Mouse (Mus musculus) E14TG2a.4 (cell line): Measurements from ENCODE around the gene Gm49405.

Source experiments
- H3K27me3 ChIP-seq: 2 replicates; pipeline ENCODE4 v1.6.1; 2014; ENCODE audit warnings: low read length, control low read depth; ENCODE audit not compliant: insufficient read depth
- H3K36me3 ChIP-seq: 2 replicates; pipeline ENCODE4 v1.6.1; 2014; ENCODE audit warnings: low read length, control low read depth; ENCODE audit not compliant: insufficient read depth
- H3K4me1 ChIP-seq: replicated peaks from 2 replicates; pipeline ENCODE4 v1.6.1; 2014; ENCODE audit warnings: low read depth, low read length, control low read depth
- H3K4me3 ChIP-seq: replicated peaks from 2 replicates; pipeline ENCODE4 v1.5.1; 2014; ENCODE audit warnings: mild to moderate bottlenecking, low read length
- H3K9me3 ChIP-seq: 2 replicates; pipeline ENCODE4 v1.6.1; 2014; ENCODE audit warnings: low read length, control low read depth
- CTCF ChIP-seq: conservative IDR thresholded peaks from 2 replicates; pipeline ENCODE4 v1.5.1; 2014; ENCODE audit warnings: low read length
- NANOG ChIP-seq: IDR thresholded peaks from 2 replicates; pipeline ENCODE4 v1.6.1; 2014; ENCODE audit warnings: borderline replicate concordance, low read length, mixed read lengths
- POU5F1 ChIP-seq: IDR thresholded peaks from 2 replicates; pipeline ENCODE4 v1.6.1; 2014; ENCODE audit warnings: low read length, borderline replicate concordance

Gene Gm49405

DNA sequence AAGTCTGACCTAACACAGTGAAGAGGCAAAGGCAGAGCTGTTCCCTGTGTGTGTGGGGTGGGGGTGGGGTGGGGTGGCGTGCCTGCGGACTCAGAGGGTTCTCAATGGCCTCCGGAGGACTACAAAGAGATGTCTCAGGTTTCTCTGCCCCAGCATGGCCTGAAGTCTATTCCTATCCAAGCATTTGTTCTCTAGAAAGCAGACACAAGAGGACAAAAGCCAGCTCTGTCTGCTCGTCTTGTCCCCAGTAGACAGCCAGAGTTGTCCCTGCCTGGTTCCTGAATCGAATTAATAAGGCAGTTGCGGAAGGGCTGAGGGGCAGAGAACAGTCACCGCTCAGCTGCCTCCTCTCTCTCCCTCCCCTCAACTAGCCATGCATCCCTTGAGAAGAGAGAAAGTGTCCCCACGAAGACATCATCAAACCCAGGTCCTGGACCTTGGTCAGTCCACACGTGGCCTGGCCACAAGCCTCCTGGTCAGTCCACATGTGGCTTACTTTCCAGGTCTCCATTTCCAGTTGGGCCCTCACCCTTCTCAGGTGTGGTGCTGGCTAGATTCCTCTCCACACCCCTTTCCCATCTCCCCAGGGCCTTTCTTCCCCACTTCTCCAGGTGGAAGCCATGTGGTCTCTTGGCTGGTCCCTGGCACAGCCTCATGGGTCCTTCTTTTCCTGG lies 16.8 kb upstream of the Gm49405 start:
- no peak overlapping the region for H3K4me3 ChIP-seq
- no peaks in the 10 kb centered on the region for H3K36me3 ChIP-seq
- peaks cover 71% of the 10 kb centered on the region for H3K4me1 ChIP-seq
- H3K27me3 ChIP-seq, result no peaks in the 10 kb centered on the region
- no peaks in the 10 kb centered on the region for H3K9me3 ChIP-seq
- TF ChIP-seq POU5F1 (no peak), NANOG (no peak), CTCF (no peak)

- Histone ChIP-seq H3K4me1 (peaks cover 72% of the 10 kb centered on the region), H3K36me3 (no peaks in the 10 kb centered on the region), H3K27me3 (no peaks in the 10 kb centered on the region), H3K9me3 (no peaks in the 10 kb centered on the region), H3K4me3 (0 out of 2 replicates have a peak overlapping the region, but pooled peaks have one; percentile 20)
- no peak for TF ChIP-seq CTCF
- no peak for TF ChIP-seq NANOG
- TF ChIP-seq POU5F1, result no peak
These were observed 15.2 kb upstream of the Gm49405 start for GRCm38 (mm10) chr19:3985261-3985681.

DNA sequence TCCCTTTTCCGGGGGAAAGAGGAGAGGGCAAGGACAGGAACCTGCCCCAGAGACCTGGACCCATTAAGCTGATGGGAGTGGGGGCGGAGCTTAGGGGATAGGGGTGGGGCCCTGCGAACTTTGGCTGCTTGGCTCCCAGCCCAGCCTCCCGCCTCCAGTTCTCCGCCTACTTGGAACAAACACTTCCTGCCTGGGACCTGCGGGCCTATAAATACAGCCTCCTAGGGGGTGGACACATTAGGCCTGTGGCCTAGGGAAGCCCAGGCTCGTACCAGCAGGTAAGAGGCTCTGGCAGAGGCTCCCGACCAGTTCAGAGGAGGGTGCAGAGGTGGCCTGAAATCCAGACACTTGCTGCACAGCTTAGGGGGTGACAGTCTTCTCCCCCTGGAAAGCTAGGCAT lies 14.1 kb upstream of the Gm49405 start, which contains the start of gene Acy3:
Gene Acy3 (plus strand): TSS at position 237 of the 400 bp plus-strand sequence.
- H3K4me3 ChIP-seq, result no peak within 1 kb of the TSS
- H3K4me1 ChIP-seq, result peaks cover 63% of the 10 kb centered on the region
- no peaks in the 10 kb centered on the region for H3K9me3 ChIP-seq
- no peak for TF ChIP-seq POU5F1
- no peak for TF ChIP-seq NANOG
- TF ChIP-seq CTCF, result no peak
- H3K27me3 ChIP-seq, result no peaks in the 10 kb centered on the region
- H3K36me3 ChIP-seq, result no peaks in the 10 kb centered on the region

DNA sequence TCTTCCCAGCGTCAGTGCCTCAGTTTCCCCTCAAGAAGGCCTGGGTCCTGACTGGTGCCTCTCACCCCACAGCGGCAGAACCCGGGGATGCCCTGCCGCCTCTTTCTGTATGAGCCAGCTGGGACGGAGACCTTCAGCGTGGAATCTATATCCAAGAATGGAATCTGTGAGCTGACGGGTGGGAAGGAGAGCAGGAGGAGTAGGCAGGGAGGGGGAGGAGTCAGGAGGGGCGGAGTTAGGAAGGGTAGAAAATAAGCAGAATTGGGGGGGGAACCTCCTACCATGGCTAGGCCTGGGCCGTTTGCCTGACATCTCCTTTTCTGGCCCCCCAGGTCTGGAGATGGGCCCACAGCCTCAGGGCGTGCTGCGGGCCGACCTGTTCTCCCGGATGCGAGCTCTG lies 12.4 kb upstream of the Gm49405 start:
- no peaks in the 10 kb centered on the region for H3K36me3 ChIP-seq
- TF ChIP-seq CTCF (no peak), POU5F1 (no peak)
- H3K4me3 ChIP-seq, result no peak overlapping the region
- no peaks in the 10 kb centered on the region for H3K9me3 ChIP-seq
- H3K27me3 ChIP-seq, result no peaks in the 10 kb centered on the region
- peaks cover 70% of the 10 kb centered on the region for H3K4me1 ChIP-seq

DNA sequence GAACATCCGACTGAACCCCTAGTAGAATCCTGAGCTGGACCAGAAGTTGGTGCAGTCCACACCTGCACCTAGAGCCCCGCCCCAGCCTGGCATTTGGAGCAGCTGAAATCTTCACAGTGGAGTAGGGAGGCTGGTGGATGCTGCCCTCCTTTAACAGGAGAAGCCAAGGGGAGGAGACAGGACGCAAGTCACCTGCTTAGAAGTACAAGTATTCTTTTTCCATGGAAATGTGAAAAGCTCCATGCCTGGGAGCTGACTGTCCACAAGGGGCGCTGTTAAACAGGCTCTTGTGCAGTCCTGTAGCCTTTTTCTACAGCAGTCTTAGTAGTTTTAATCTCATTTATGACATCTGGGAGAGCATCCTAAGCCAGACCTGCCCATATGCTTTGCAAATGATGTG lies 11.7 kb upstream of the Gm49405 start:
- Histone ChIP-seq H3K4me1 (peaks cover 63% of the 10 kb centered on the region), H3K27me3 (no peaks in the 10 kb centered on the region), H3K4me3 (no peak overlapping the region), H3K9me3 (no peaks in the 10 kb centered on the region), H3K36me3 (no peaks in the 10 kb centered on the region)
- no peak for TF ChIP-seq NANOG
- peak; percentile 73 for TF ChIP-seq CTCF
- TF ChIP-seq POU5F1, result no peak

DNA sequence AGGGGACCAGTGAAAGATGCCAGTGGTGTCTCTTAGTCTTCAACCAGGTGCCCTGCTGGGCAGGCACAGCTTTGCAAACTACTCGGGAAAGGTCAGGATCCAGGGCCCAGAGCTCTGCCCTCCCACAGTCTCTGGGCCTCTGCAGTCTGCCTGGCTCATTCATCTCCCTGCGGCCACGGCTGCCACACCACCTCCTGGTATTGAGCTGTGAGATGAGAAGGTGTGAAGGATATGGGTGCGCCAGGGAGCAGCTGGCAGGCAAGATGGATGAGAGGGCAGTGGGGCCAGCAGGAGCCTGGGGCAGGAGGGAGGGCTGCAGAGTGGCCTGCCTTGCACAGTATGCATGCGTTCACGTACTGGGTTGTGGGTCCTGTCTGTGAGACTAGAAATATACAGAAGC lies 9.6 kb upstream of the Gm49405 start:
- no peaks in the 10 kb centered on the region for H3K27me3 ChIP-seq
- H3K4me3 ChIP-seq, result no peak overlapping the region
- H3K36me3 ChIP-seq, result no peaks in the 10 kb centered on the region
- no peak for TF ChIP-seq NANOG
- no peak for TF ChIP-seq CTCF
- no peak for TF ChIP-seq POU5F1
- H3K9me3 ChIP-seq, result no peaks in the 10 kb centered on the region
- H3K4me1 ChIP-seq, result peaks cover 43% of the 10 kb centered on the region

GRCm38 (mm10) chr19:3991562-3991961 lies 8.9 kb upstream of the Gm49405 start:
- no peak overlapping the region for H3K4me3 ChIP-seq
- TF ChIP-seq CTCF (no peak), NANOG (no peak), POU5F1 (no peak)

DNA sequence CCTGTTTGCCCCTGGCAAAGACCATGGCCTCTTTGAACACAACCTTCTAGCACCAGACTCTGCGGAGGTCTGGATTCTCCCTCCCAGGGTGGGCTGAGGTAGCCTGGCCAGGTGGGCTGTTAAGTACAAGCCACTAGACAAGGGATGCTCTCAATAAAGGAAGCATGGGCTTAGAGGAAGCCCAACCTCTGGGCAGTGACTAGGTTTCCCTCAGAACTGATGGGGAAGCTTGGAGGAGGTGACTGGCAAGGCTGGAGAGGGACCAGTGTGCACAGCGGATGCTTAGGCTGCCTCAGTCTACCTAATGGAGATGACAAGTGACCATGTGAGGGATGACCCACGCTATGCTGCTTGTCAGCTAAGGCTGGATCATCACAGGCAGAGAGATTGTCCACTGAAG lies 8.5 kb upstream of the Gm49405 start:
- TF ChIP-seq POU5F1, result no peak
- no peak for TF ChIP-seq CTCF
- no peak for TF ChIP-seq NANOG
- H3K4me3 ChIP-seq, result no peak overlapping the region
- no peaks in the 10 kb centered on the region for H3K9me3 ChIP-seq
- peaks cover 31% of the 10 kb centered on the region for H3K4me1 ChIP-seq
- no peaks in the 10 kb centered on the region for H3K36me3 ChIP-seq
- no peaks in the 10 kb centered on the region for H3K27me3 ChIP-seq

More at GRCm38 (mm10) chr19:3991562-3991961, 8.9 kb upstream of the Gm49405 start:
- Histone ChIP-seq H3K27me3 (no peaks in the 10 kb centered on the region), H3K36me3 (no peaks in the 10 kb centered on the region), H3K4me1 (peaks cover 35% of the 10 kb centered on the region), H3K9me3 (no peaks in the 10 kb centered on the region)

DNA sequence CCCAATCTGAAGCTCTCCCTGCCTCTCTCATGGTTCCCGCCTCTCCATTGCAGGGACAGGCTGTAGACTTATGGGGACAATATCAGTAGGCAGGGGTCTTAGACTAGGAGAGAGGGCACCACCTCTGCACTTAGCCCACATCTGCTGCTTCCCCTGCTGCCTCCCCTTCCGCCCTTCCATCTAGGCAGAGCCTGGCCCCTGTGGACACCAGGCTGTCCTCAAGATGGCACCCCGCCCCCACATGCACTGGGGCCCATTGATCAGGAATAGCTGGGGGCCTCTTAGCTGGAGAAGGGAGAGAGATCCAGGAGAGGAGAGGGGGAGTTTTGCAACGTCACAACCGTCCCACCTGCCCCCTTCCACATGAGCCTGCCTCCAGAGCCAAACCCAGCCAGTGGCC lies 8.0 kb upstream of the Gm49405 start, which contains the start of gene Tbx10:
Gene Tbx10 (plus strand): TSS at position 337 of the 400 bp plus-strand sequence.
- no peak within 1 kb of the TSS for H3K4me3 ChIP-seq
- H3K9me3 ChIP-seq, result no peaks in the 10 kb centered on the region
- TF ChIP-seq POU5F1 (no peak), NANOG (no peak), CTCF (no peak)
- no peaks in the 10 kb centered on the region for H3K27me3 ChIP-seq
- no peaks in the 10 kb centered on the region for H3K36me3 ChIP-seq
- peaks cover 32% of the 10 kb centered on the region for H3K4me1 ChIP-seq
